Mouse (Mus musculus): Measurements from ENCODE around the gene Flt3. TPM values are rescaled to one million over a fixed set of nuclear protein-coding genes. Genes with fewer than 3 reads are reported as not detected.

Gene Flt3
- total and polyA plus RNA-seq, 3 experiments, result 0.01 TPM; not detected in 2

- Histone ChIP-seq H3K9ac (ENCODE audit: control insufficient read depth, low read depth, low read length, poor library complexity, severe bottlenecking) (peak overlapping the region; percentile 41), H3K9me3 (replicated peaks; ENCODE audit: insufficient read depth, low read length) (no peaks in the 10 kb centered on the region), H3K36me3 (ENCODE audit: control insufficient read depth in 1 of 2, insufficient read depth in 2 of 2, low read length in 2 of 2) (peaks cover 30 to 69% of the 10 kb centered on the region in 2 experiments), H3K27ac (ENCODE audit: control insufficient read depth, low read depth, low read length) (peak overlapping the region; percentile 72), H3K27me3 (ENCODE audit: control insufficient read depth in 1 of 2, insufficient read depth in 2 of 2, low read length in 2 of 2) (no peaks in the 10 kb centered on the region), H3K79me2 (ENCODE audit: control insufficient read depth, insufficient read depth, low read length, poor library complexity) (peaks cover 67% of the 10 kb centered on the region), H3K4me3 (ENCODE audit: control insufficient read depth in 1 of 2, insufficient read depth in 1 of 2, low read depth in 2 of 2, low read length in 2 of 2) (peak overlapping the region; percentile 7; a peak in 1 of 4 replicates), H3K4me1 (ENCODE audit: control insufficient read depth in 1 of 2, insufficient read depth in 2 of 2, low read length in 2 of 2) (peaks cover 40 to 64% of the 10 kb centered on the region in 2 experiments)
- peak; percentile 82 for DNase-seq (ENCODE audit: low read depth, low spot score)
- TF ChIP-seq JUND (IDR thresholded peaks at IDR 0.05; ENCODE audit: low read depth, low read length), result no peak
- peak in 1 of 2 experiments; percentile 47; a peak in 1 of 4 replicates for TF ChIP-seq POLR2A (IDR thresholded peaks at IDR 0.05; ENCODE audit: control insufficient read depth in 1 of 2, insufficient read depth in 1 of 2, low read depth in 1 of 2, low read length in 2 of 2, poor library complexity in 1 of 2)
- 0 out of 2 replicates have a peak, but pooled peaks have one; percentile 12 for TF ChIP-seq MYB (IDR thresholded peaks at IDR 0.05; ENCODE audit: low read depth, low read length)
- peak; percentile 86 for TF ChIP-seq TBP (IDR thresholded peaks at IDR 0.05; ENCODE audit: low read depth, low read length)
- TF ChIP-seq MAFK (IDR thresholded peaks at IDR 0.05; ENCODE audit: borderline replicate concordance, low read depth, low read length), result 0 out of 2 replicates have a peak, but pooled peaks have one; percentile 30
- TF ChIP-seq NELFE (IDR thresholded peaks at IDR 0.05; ENCODE audit: low read depth, low read length), result no peak
- TF ChIP-seq MXI1 (IDR thresholded peaks at IDR 0.05; ENCODE audit: low read depth, low read length), result peak; percentile 83
- peak; percentile 59; the same call in 1 of the 2 replicates for TF ChIP-seq MAX (IDR thresholded peaks at IDR 0.05; ENCODE audit: low read length)
- TF ChIP-seq GABPA (IDR thresholded peaks at IDR 0.05; ENCODE audit: low read depth, low read length), result 0 out of 2 replicates have a peak, but pooled peaks have one; percentile 35
- TF ChIP-seq RCOR1 (IDR thresholded peaks at IDR 0.05; ENCODE audit: low read depth, low read length), result no peak
- 0 out of 2 replicates have a peak, but pooled peaks have one; percentile 65 for TF ChIP-seq UBTF (IDR thresholded peaks at IDR 0.05; ENCODE audit: borderline replicate concordance, insufficient read depth, low read depth, low read length)
- no peak; the same call in 1 of the 2 replicates for TF ChIP-seq POLR2AphosphoS2 (IDR thresholded peaks at IDR 0.05; ENCODE audit: low read length)
- TF ChIP-seq BHLHE40 (IDR thresholded peaks at IDR 0.05; ENCODE audit: borderline replicate concordance, low read depth, low read length), result 0 out of 2 replicates have a peak, but pooled peaks have one; percentile 16
- TF ChIP-seq RAD21 (IDR thresholded peaks at IDR 0.05; ENCODE audit: low read depth, low read length), result no peak
- TF ChIP-seq ETS1 (IDR thresholded peaks at IDR 0.05; ENCODE audit: low read depth, low read length), result peak; percentile 27; the same call in 1 of the 2 replicates
- TF ChIP-seq ZMIZ1 (IDR thresholded peaks at IDR 0.05; ENCODE audit: low read depth, low read length), result no peak
- TF ChIP-seq ZC3H11A (IDR thresholded peaks at IDR 0.05; ENCODE audit: low read depth, low read length), result peak; percentile 25; the same call in 1 of the 2 replicates
- TF ChIP-seq GATA1 (IDR thresholded peaks at IDR 0.05; ENCODE audit: low read depth, low read length), result peak; percentile 57; the same call in 1 of the 2 replicates
- no peak for TF ChIP-seq ELF1 (IDR thresholded peaks at IDR 0.05; ENCODE audit: low read depth, low read length)
- TF ChIP-seq TCF12 (IDR thresholded peaks at IDR 0.05; ENCODE audit: low read depth, low read length), result 0 out of 2 replicates have a peak, but pooled peaks have one; percentile 42
- TF ChIP-seq MYC (IDR thresholded peaks at IDR 0.05; ENCODE audit: low read depth, low read length), result 0 out of 2 replicates have a peak, but pooled peaks have one; percentile 15
- TF ChIP-seq EP300 (IDR thresholded peaks at IDR 0.05; ENCODE audit: low read depth in 1 of 2, low read length in 2 of 2), result peak; percentile 46 to 58
- TF ChIP-seq ZNF384 (IDR thresholded peaks at IDR 0.05; ENCODE audit: low read depth, low read length), result peak; percentile 84
- TF ChIP-seq KAT2A (conservative IDR thresholded peaks at IDR 0.05; ENCODE audit: low read depth, low read length), result no peak
- TF ChIP-seq SIN3A (IDR thresholded peaks at IDR 0.05; ENCODE audit: low read length), result peak; percentile 27; the same call in 1 of the 2 replicates
These were observed 44.0 kb upstream of the Flt3 start for GRCm38 (mm10) chr5:147444298-147444697.

Measured in MEL (cell line).